Mouse (Mus musculus): ENCODE data around the gene Tyw1.
A peak's percentile ranks its signal among the peaks of the same experiment; 100 is the strongest.
"Not testable (repeated sequence)": the region's sequence is repeated elsewhere in the genome, so short reads cannot be mapped to it uniquely, and the experiment has no call there.

Tyw1 gene

GRCm38 (mm10) chr5:130255017-130255720 is at the start of gene Tyw1, which contains the start of gene Sbds:
Gene Tyw1, plus strand, starts transcription at chr5:130255619.
Gene Sbds, minus strand, starts transcription at chr5:130255530.
- DNase-seq (ENCODE audit: extremely low read depth, low read depth, low spot score), result peak; percentile 89

- DNase-seq (ENCODE audit: extremely low read depth, low read depth, low spot score), result no peak
Observed at GRCm38 (mm10) chr5:130207299-130207698, 48.1 kb upstream of the Tyw1 start.

GRCm38 (mm10) chr5:130212956-130213355 is 42.5 kb upstream of the Tyw1 start:
- DNase-seq (ENCODE audit: extremely low read depth, low read depth, low spot score), result no peak

- DNase-seq (ENCODE audit: extremely low read depth, low read depth, low spot score), result no peak
Observed at GRCm38 (mm10) chr5:130216781-130217180, 38.6 kb upstream of the Tyw1 start, which contains the start of gene Tmem248. Gene Tmem248, plus strand, starts transcription at chr5:130217081.

GRCm38 (mm10) chr5:130217406-130217805 is 38.0 kb upstream of the Tyw1 start:
- DNase-seq (ENCODE audit: extremely low read depth, low read depth, low spot score), result no peak

GRCm38 (mm10) chr5:130218336-130218735 is 37.1 kb upstream of the Tyw1 start:
- no peak for DNase-seq (ENCODE audit: extremely low read depth, low read depth, low spot score)

GRCm38 (mm10) chr5:130221316-130221715 is 34.1 kb upstream of the Tyw1 start:
- DNase-seq (ENCODE audit: extremely low read depth, low read depth, low spot score), result no peak

- no peak for DNase-seq (ENCODE audit: extremely low read depth, low read depth, low spot score)
Observed at GRCm38 (mm10) chr5:130221760-130222145, 33.7 kb upstream of the Tyw1 start.

- no peak for DNase-seq (ENCODE audit: extremely low read depth, low read depth, low spot score)
Observed at GRCm38 (mm10) chr5:130222146-130223004, 33.0 kb upstream of the Tyw1 start.

- no peak for DNase-seq (ENCODE audit: extremely low read depth, low read depth, low spot score)
Observed at GRCm38 (mm10) chr5:130226790-130227189, 28.6 kb upstream of the Tyw1 start.

- no peak for DNase-seq (ENCODE audit: extremely low read depth, low read depth, low spot score)
Observed at GRCm38 (mm10) chr5:130228120-130228519, 27.3 kb upstream of the Tyw1 start.

GRCm38 (mm10) chr5:130236302-130236701 is 19.1 kb upstream of the Tyw1 start:
- no peak for DNase-seq (ENCODE audit: extremely low read depth, low read depth, low spot score)

- DNase-seq (ENCODE audit: extremely low read depth, low read depth, low spot score), result no peak
Observed at GRCm38 (mm10) chr5:130239236-130239635, 16.2 kb upstream of the Tyw1 start.

GRCm38 (mm10) chr5:130239856-130240255 is 15.6 kb upstream of the Tyw1 start:
- DNase-seq (ENCODE audit: extremely low read depth, low read depth, low spot score), result no peak

GRCm38 (mm10) chr5:130241426-130241825 is 14.0 kb upstream of the Tyw1 start:
- no peak for DNase-seq (ENCODE audit: extremely low read depth, low read depth, low spot score)

- no peak for DNase-seq (ENCODE audit: extremely low read depth, low read depth, low spot score)
Observed at GRCm38 (mm10) chr5:130247823-130248222, 7.6 kb upstream of the Tyw1 start.

- DNase-seq (ENCODE audit: extremely low read depth, low read depth, low spot score), result no peak
Observed at GRCm38 (mm10) chr5:130254164-130255016, 1.0 kb upstream of the Tyw1 start.

GRCm38 (mm10) chr5:130255799-130256525 is 543 bp downstream of the Tyw1 start:
- not testable (repeated sequence) for DNase-seq (ENCODE audit: extremely low read depth, low read depth, low spot score)

- DNase-seq (ENCODE audit: extremely low read depth, low read depth, low spot score), result peak; percentile 87
Observed at GRCm38 (mm10) chr5:130256678-130257271, 1.4 kb downstream of the Tyw1 start.

GRCm38 (mm10) chr5:130257303-130257702 is 1.9 kb downstream of the Tyw1 start:
- no peak for DNase-seq (ENCODE audit: extremely low read depth, low read depth, low spot score)
